Mouse (Mus musculus): ENCODE data around the gene Fam163b. TPM values are rescaled to one million over a fixed set of nuclear protein-coding genes. Genes with fewer than 3 reads are reported as not detected.

Gene Fam163b
- polyA plus RNA-seq, 1 experiment = not detected

- Histone ChIP-seq H3K4me3 (replicated peaks; ENCODE audit: control insufficient read depth, low read depth, low read length) (no peak overlapping the region), H3K27ac (ENCODE audit: control insufficient read depth, insufficient read depth, low read depth, low read length, poor library complexity) (no peak overlapping the region), H3K4me1 (ENCODE audit: control insufficient read depth, insufficient read depth, low read length) (no peaks in the 10 kb centered on the region)
- TF ChIP-seq CTCF (IDR thresholded peaks at IDR 0.05; ENCODE audit: control insufficient read depth, insufficient read depth, low read length) = no peak
- TF ChIP-seq POLR2A (IDR thresholded peaks at IDR 0.05; ENCODE audit: borderline replicate concordance, control insufficient read depth, low read depth, low read length) = no peak
- 1% methylated on average over 4 of the region's 4 CpGs for WGBS
Measured at GRCm38 (mm10) chr2:27071137-27071536, 71.2 kb downstream of the Fam163b start.

DNA sequence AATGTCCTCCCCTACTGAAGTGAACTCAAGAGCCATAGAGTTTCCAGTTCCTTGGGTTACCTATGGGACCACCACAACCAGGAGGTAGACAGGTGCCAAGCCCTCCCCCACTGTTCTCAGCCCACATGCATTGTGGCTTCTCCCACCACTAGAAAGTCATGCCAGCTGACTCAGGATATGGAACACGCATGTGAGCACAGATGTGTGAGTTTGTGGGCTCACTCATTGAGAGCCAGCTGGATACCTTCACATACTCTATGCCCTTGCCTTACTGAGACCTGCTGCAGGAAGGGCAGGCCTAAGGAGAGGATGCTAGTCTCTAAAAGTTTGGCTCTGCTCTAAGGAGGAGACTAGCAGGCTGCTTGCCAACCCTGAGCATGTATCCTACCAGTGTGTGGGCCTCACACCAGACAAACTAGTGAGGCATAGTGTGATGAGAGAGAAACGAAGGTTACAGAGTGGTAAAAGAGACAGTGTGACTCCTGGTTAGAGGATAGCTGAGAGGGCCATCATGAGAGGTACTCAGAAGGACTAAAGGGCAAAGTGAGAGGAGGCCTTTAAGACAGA, 72.0 kb downstream of the Fam163b start:
- TF ChIP-seq CTCF (IDR thresholded peaks at IDR 0.05; ENCODE audit: control insufficient read depth, insufficient read depth, low read length) (no peak), POLR2A (IDR thresholded peaks at IDR 0.05; ENCODE audit: borderline replicate concordance, control insufficient read depth, low read depth, low read length) (no peak)
- H3K4me1 ChIP-seq (ENCODE audit: control insufficient read depth, insufficient read depth, low read length) = no peaks in the 10 kb centered on the region
- no peak overlapping the region for H3K4me3 ChIP-seq (replicated peaks; ENCODE audit: control insufficient read depth, low read depth, low read length)
- 67% methylated on average over 2 of the region's 2 CpGs for whole genome bisulfite sequencing
- no peak overlapping the region for H3K27ac ChIP-seq (ENCODE audit: control insufficient read depth, insufficient read depth, low read depth, low read length, poor library complexity)

- Histone ChIP-seq H3K27ac (ENCODE audit: control insufficient read depth, insufficient read depth, low read depth, low read length, poor library complexity) (no peak overlapping the region), H3K4me1 (ENCODE audit: control insufficient read depth, insufficient read depth, low read length) (no peaks in the 10 kb centered on the region), H3K4me3 (replicated peaks; ENCODE audit: control insufficient read depth, low read depth, low read length) (no peak overlapping the region)
- no peak for TF ChIP-seq CTCF (IDR thresholded peaks at IDR 0.05; ENCODE audit: control insufficient read depth, insufficient read depth, low read length)
- 52% methylated on average over 3 of the region's 3 CpGs for WGBS
Measured at GRCm38 (mm10) chr2:27069646-27070045, 72.6 kb downstream of the Fam163b start.

- Histone ChIP-seq H3K4me3 (replicated peaks; ENCODE audit: control insufficient read depth, low read depth, low read length) (no peak overlapping the region), H3K4me1 (ENCODE audit: control insufficient read depth, insufficient read depth, low read length) (no peaks in the 10 kb centered on the region), H3K27ac (ENCODE audit: control insufficient read depth, insufficient read depth, low read depth, low read length, poor library complexity) (no peak overlapping the region)
- 83% methylated on average over 2 of the region's 2 CpGs for WGBS
- TF ChIP-seq POLR2A (IDR thresholded peaks at IDR 0.05; ENCODE audit: borderline replicate concordance, control insufficient read depth, low read depth, low read length) (no peak), CTCF (IDR thresholded peaks at IDR 0.05; ENCODE audit: control insufficient read depth, insufficient read depth, low read length) (no peak)
Measured at GRCm38 (mm10) chr2:27067996-27068395, 74.3 kb downstream of the Fam163b start.

- TF ChIP-seq POLR2A (IDR thresholded peaks at IDR 0.05; ENCODE audit: borderline replicate concordance, control insufficient read depth, low read depth, low read length) (no peak), CTCF (IDR thresholded peaks at IDR 0.05; ENCODE audit: control insufficient read depth, insufficient read depth, low read length) (no peak)
- Histone ChIP-seq H3K4me3 (replicated peaks; ENCODE audit: control insufficient read depth, low read depth, low read length) (no peak overlapping the region), H3K27ac (ENCODE audit: control insufficient read depth, insufficient read depth, low read depth, low read length, poor library complexity) (no peak overlapping the region), H3K4me1 (ENCODE audit: control insufficient read depth, insufficient read depth, low read length) (no peaks in the 10 kb centered on the region)
- 80% methylated on average over 2 of the region's 2 CpGs for WGBS
Measured at GRCm38 (mm10) chr2:27067124-27067523, 75.2 kb downstream of the Fam163b start.

Other genes with a start within 250 kb of the Fam163b start
- gene Surf6, start 239.6 kb downstream of the Fam163b start, polyA plus RNA-seq (2011; ENCODE audit: insufficient read depth, insufficient read length, low replicate concordance, missing spikeins) = 7.5 and 23.5 TPM in 2 replicates
- gene Med22, start 231.8 kb downstream of the Fam163b start, polyA plus RNA-seq (2011; ENCODE audit: insufficient read depth, insufficient read length, low replicate concordance, missing spikeins) = 13.0 and 13.1 TPM in 2 replicates
- 161 and 199 TPM in 2 replicates for gene Rpl7a, start 231.7 kb downstream of the Fam163b start, polyA plus RNA-seq (2011; ENCODE audit: insufficient read depth, insufficient read length, low replicate concordance, missing spikeins)
- 17.7 and 36.9 TPM in 2 replicates for gene Surf2, start 226.1 kb downstream of the Fam163b start, polyA plus RNA-seq (2011; ENCODE audit: insufficient read depth, insufficient read length, low replicate concordance, missing spikeins)
- gene Surf1, start 226.0 kb downstream of the Fam163b start, polyA plus RNA-seq (2011; ENCODE audit: insufficient read depth, insufficient read length, low replicate concordance, missing spikeins) = 32.1 and 58.4 TPM in 2 replicates
- 18.0 and 32.3 TPM in 2 replicates for gene Surf4, start 208.6 kb downstream of the Fam163b start, polyA plus RNA-seq (2011; ENCODE audit: insufficient read depth, insufficient read length, low replicate concordance, missing spikeins)
- gene Stkld1, start 208.4 kb downstream of the Fam163b start, polyA plus RNA-seq (2011; ENCODE audit: insufficient read depth, insufficient read length, low replicate concordance, missing spikeins) = 0.70 TPM in 1 of 2 replicates, not detected in the other
- 17.7 and 29.5 TPM in 2 replicates for gene Rexo4, start 178.1 kb downstream of the Fam163b start, polyA plus RNA-seq (2011; ENCODE audit: insufficient read depth, insufficient read length, low replicate concordance, missing spikeins)
- not detected in 2 replicates for gene Adamts13, start 169.1 kb downstream of the Fam163b start, polyA plus RNA-seq (2011; ENCODE audit: insufficient read depth, insufficient read length, low replicate concordance, missing spikeins)
- gene Cacfd1, start 132.6 kb downstream of the Fam163b start, polyA plus RNA-seq (2011; ENCODE audit: insufficient read depth, insufficient read length, low replicate concordance, missing spikeins) = 11.8 and 20.8 TPM in 2 replicates
- gene Slc2a6, start 114.5 kb downstream of the Fam163b start, polyA plus RNA-seq (2011; ENCODE audit: insufficient read depth, insufficient read length, low replicate concordance, missing spikeins) = 6.3 and 26.1 TPM in 2 replicates
- not detected in 2 replicates for gene Mymk, start 70.3 kb downstream of the Fam163b start, polyA plus RNA-seq (2011; ENCODE audit: insufficient read depth, insufficient read length, low replicate concordance, missing spikeins)
- gene Adamtsl2, start 63.1 kb downstream of the Fam163b start, polyA plus RNA-seq (2011; ENCODE audit: insufficient read depth, insufficient read length, low replicate concordance, missing spikeins) = 0.85 TPM in 1 of 2 replicates, not detected in the other
- not detected in 2 replicates for gene Dbh, start 22.7 kb upstream of the Fam163b start, polyA plus RNA-seq (2011; ENCODE audit: insufficient read depth, insufficient read length, low replicate concordance, missing spikeins)
- 4.1 and 13.5 TPM in 2 replicates for gene Sardh, start 105.8 kb upstream of the Fam163b start, polyA plus RNA-seq (2011; ENCODE audit: insufficient read depth, insufficient read length, low replicate concordance, missing spikeins)

All from bone marrow, adult 2 months (tissue).